18 mouse cellular contexts compared by ENCODE assay signal in the genomic region with DNA sequence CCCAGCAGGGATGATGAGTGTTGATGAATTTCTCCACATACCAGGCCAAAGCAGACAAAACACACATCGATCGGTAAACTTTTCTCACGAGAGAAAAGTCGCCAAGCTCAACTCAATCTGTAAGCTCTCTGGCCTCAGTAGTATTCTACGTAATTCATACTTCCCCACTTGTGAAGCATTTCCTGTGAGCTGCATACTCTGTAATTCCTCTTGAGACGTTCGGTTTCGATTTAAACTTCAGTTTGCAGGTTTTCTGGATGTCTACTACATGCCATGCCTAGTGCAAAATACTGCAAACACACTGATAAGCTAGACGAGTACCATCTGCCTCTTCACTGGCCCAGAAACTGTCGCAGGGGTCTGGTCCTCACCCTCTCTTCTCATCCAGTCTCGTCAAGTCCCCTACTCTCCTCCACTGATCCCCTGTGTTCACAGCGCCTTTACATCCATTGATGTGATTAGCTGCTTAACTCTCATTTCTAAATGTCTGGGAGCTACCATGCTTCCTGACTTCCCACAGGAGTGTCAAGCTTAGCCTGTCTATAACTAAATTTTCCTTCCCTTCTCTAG. TPM values are rescaled to one million over a fixed set of nuclear protein-coding genes. Genes with fewer than 3 reads are reported as not detected.
DNase-seq lines count a peak whose midpoint lies in the region; ATAC-seq and TF ChIP-seq lines count a peak whose summit lies in the region.
"Had no signal": no experiment of that assay in that cellular context is flagged by ENCODE, and none has a peak within 500 bp of the region (broad histone marks: within the 10 kb centered on the region; RNA-seq: fewer than 3 reads in every experiment).

No protein-coding gene starts in this region.

- no peak for ATAC-seq in heart, embryonic 16.5 days (replicated peaks; ENCODE audit: extremely low read depth, insufficient read depth, low FRiP score)
- no peak for ATAC-seq in liver, embryonic 13.5 days (ENCODE audit: low read depth)
- no peak for ATAC-seq in stomach, postnatal 0 days (ENCODE audit: low FRiP score, low TSS enrichment)
- ATAC-seq: forebrain, embryonic 13.5 days; hindbrain, postnatal 0 days; lung, postnatal 0 days had no signal

- H3K27ac ChIP-seq in heart, embryonic 16.5 days (ENCODE audit: low read length): no peak overlapping the region
- H3K27ac ChIP-seq in liver, embryonic 13.5 days: peak overlapping the region; percentile 38
- H3K27ac ChIP-seq in stomach, postnatal 0 days (replicated peaks): no peak overlapping the region
- H3K27ac ChIP-seq: forebrain, embryonic 13.5 days had no signal

- TF ChIP-seq EP300 in stomach, postnatal 0 days (optimal IDR thresholded peaks at IDR 0.05): no peak

- H3K4me1 ChIP-seq in heart, embryonic 16.5 days (ENCODE audit: control insufficient read depth, insufficient read depth, low read length): peaks cover 18% of the 10 kb centered on the region
- peaks cover 60% of the 10 kb centered on the region for H3K4me1 ChIP-seq in liver, embryonic 13.5 days (replicated peaks)
- 0 out of 2 replicates have a peak, but pooled peaks cover 3% of the 10 kb centered on the region for H3K4me1 ChIP-seq in stomach, postnatal 0 days (replicated peaks; ENCODE audit: control insufficient read depth, insufficient read depth)

- no peak overlapping the region for H3K4me2 ChIP-seq in heart, embryonic 16.5 days (ENCODE audit: low read depth, low read length)
- no peak overlapping the region for H3K4me2 ChIP-seq in liver, embryonic 13.5 days
- no peak overlapping the region for H3K4me2 ChIP-seq in stomach, postnatal 0 days (replicated peaks; ENCODE audit: low read depth)
- H3K4me2 ChIP-seq: forebrain, embryonic 13.5 days; midbrain, embryonic 11.5 days had no signal

- no peaks in the 10 kb centered on the region for H3K27me3 ChIP-seq in heart, embryonic 16.5 days (ENCODE audit: control insufficient read depth, insufficient read depth, low read length)
- H3K27me3 ChIP-seq in liver, embryonic 13.5 days: no peaks in the 10 kb centered on the region
- H3K27me3 ChIP-seq in stomach, postnatal 0 days (ENCODE audit: control insufficient read depth, insufficient read depth, low read length): no peaks in the 10 kb centered on the region
- H3K27me3 ChIP-seq: CH12.LX had no signal

- H3K9me3 ChIP-seq in heart, embryonic 16.5 days (replicated peaks; ENCODE audit: control insufficient read depth, low read length): no peaks in the 10 kb centered on the region
- no peaks in the 10 kb centered on the region for H3K9me3 ChIP-seq in liver, embryonic 13.5 days (replicated peaks)
- H3K9me3 ChIP-seq in stomach, postnatal 0 days (ENCODE audit: control insufficient read depth, low read length): no peaks in the 10 kb centered on the region
- H3K9me3 ChIP-seq: forebrain, embryonic 13.5 days had no signal

- no peak for DNase-seq in heart, postnatal 4 days
- DNase-seq in B cell, adult 2 months: peak; percentile 38 to 42
- peak; percentile 52 for DNase-seq in T-cell, adult 2 months (ENCODE audit: low spot score)
- DNase-seq in liver, embryonic 13.5 days: no peak
- no peak for DNase-seq in stomach, postnatal 0 days (ENCODE audit: low spot score)
- DNase-seq in cerebellum, adult 11 months: no peak
- no peak for DNase-seq in adrenal gland, postnatal 14 days
- DNase-seq: cerebellum, postnatal 10 days; embryo, embryonic 11 days; heart, postnatal 14 days; kidney, adult 8-10 months; layer of hippocampus, postnatal 36 days had no signal

- WGBS in heart, embryonic 16.5 days: 64% methylated on average over 12 of the region's 12 CpGs
- WGBS in liver, embryonic 13.5 days (ENCODE audit: insufficient replicate concordance): 64% methylated on average over 12 of the region's 12 CpGs
- 64% methylated on average over 12 of the region's 12 CpGs for whole genome bisulfite sequencing in stomach, postnatal 0 days

- 0 out of 2 replicates have a peak, but pooled peaks cover 3% of the 10 kb centered on the region for H3K36me3 ChIP-seq in heart, embryonic 16.5 days (ENCODE audit: control insufficient read depth, insufficient read depth)
- 0 out of 2 replicates have a peak, but pooled peaks cover 6% of the 10 kb centered on the region for H3K36me3 ChIP-seq in liver, embryonic 13.5 days
- H3K36me3 ChIP-seq in stomach, postnatal 0 days (ENCODE audit: control insufficient read depth, insufficient read depth, low read length): no peaks in the 10 kb centered on the region

- no peak for TF ChIP-seq CTCF in stomach, postnatal 0 days (IDR thresholded peaks at IDR 0.05; ENCODE audit: low read depth)

- H3K9ac ChIP-seq in heart, embryonic 16.5 days (ENCODE audit: low read length): 0 out of 2 replicates have a peak overlapping the region, but pooled peaks have one; percentile 6
- 0 out of 2 replicates have a peak overlapping the region, but pooled peaks have one; percentile 43 for H3K9ac ChIP-seq in liver, embryonic 13.5 days
- no peak overlapping the region for H3K9ac ChIP-seq in stomach, postnatal 0 days (ENCODE audit: low read length)
- H3K9ac ChIP-seq: forebrain, embryonic 13.5 days had no signal

- H3K4me3 ChIP-seq in heart, embryonic 16.5 days (ENCODE audit: low read length): no peak overlapping the region
- H3K4me3 ChIP-seq in liver, embryonic 13.5 days (replicated peaks): no peak overlapping the region
- no peak overlapping the region for H3K4me3 ChIP-seq in stomach, postnatal 0 days (ENCODE audit: low read depth, low read length)
- H3K4me3 ChIP-seq: forebrain, embryonic 13.5 days had no signal

RNA-seq across cellular contexts. Expression of a gene that starts 2.2 kb away (rescaled TPM):
- polyA plus RNA-seq in heart, embryonic 16.5 days (2015; fragmentation: Nextera tagmentation; extraction: Ambion mirVana): 137 and 143 TPM in 2 replicates
- 100 to 1,000 TPM; 226 TPM for total RNA-seq in heart, postnatal 4 days (2021)
- polyA plus RNA-seq in liver, embryonic 13.5 days (2015; fragmentation: Nextera tagmentation; extraction: Ambion mirVana): 98.1 and 121 TPM in 2 replicates
- 70.3 and 78.7 TPM in 2 replicates for polyA plus RNA-seq in stomach, postnatal 0 days (2015; fragmentation: Nextera tagmentation; extraction: Ambion mirVana)
- total RNA-seq in adrenal gland, postnatal 14 days (2021): 190 and 212 TPM in 2 replicates

RNA-seq across cellular contexts. Expression of a gene that starts 41.5 kb away (rescaled TPM):
- 2.7 and 3.4 TPM in 2 replicates for polyA plus RNA-seq in heart, embryonic 16.5 days (2015; fragmentation: Nextera tagmentation; extraction: Ambion mirVana)
- total RNA-seq in heart, postnatal 4 days (2021): 1 to 10 TPM; 1.6 to 1.8 TPM
- 0.82 and 1.3 TPM in 2 replicates for polyA plus RNA-seq in liver, embryonic 13.5 days (2015; fragmentation: Nextera tagmentation; extraction: Ambion mirVana)
- polyA plus RNA-seq in stomach, postnatal 0 days (2015; fragmentation: Nextera tagmentation; extraction: Ambion mirVana): 8.4 and 12.0 TPM in 2 replicates
- 3.7 and 4.8 TPM in 2 replicates for total RNA-seq in adrenal gland, postnatal 14 days (2021)

RNA-seq across cellular contexts. Expression of a gene that starts 51.4 kb away (rescaled TPM):
- 34.7 and 36.1 TPM in 2 replicates for polyA plus RNA-seq in heart, embryonic 16.5 days (2015; fragmentation: Nextera tagmentation; extraction: Ambion mirVana)
- 100 to 1,000 TPM; 182 to 197 TPM for total RNA-seq in heart, postnatal 4 days (2021)
- polyA plus RNA-seq in liver, embryonic 13.5 days (2015; fragmentation: Nextera tagmentation; extraction: Ambion mirVana): 6.6 and 7.3 TPM in 2 replicates
- 15.2 and 17.8 TPM in 2 replicates for polyA plus RNA-seq in stomach, postnatal 0 days (2015; fragmentation: Nextera tagmentation; extraction: Ambion mirVana)
- total RNA-seq in adrenal gland, postnatal 14 days (2021): 53.4 and 67.3 TPM in 2 replicates

RNA-seq across cellular contexts. Expression of a gene that starts 57.2 kb away (rescaled TPM):
- 29.5 TPM in 2 replicates for polyA plus RNA-seq in heart, embryonic 16.5 days (2015; fragmentation: Nextera tagmentation; extraction: Ambion mirVana)
- 10 to 100 TPM; 27.3 to 29.3 TPM for total RNA-seq in heart, postnatal 4 days (2021)
- polyA plus RNA-seq in liver, embryonic 13.5 days (2015; fragmentation: Nextera tagmentation; extraction: Ambion mirVana): 11.8 and 13.3 TPM in 2 replicates
- polyA plus RNA-seq in stomach, postnatal 0 days (2015; fragmentation: Nextera tagmentation; extraction: Ambion mirVana): 39.7 and 39.9 TPM in 2 replicates
- total RNA-seq in adrenal gland, postnatal 14 days (2021): 27.6 and 32.3 TPM in 2 replicates

RNA-seq across cellular contexts. Expression of a gene that starts 57.4 kb away (rescaled TPM):
- polyA plus RNA-seq in heart, embryonic 16.5 days (2015; fragmentation: Nextera tagmentation; extraction: Ambion mirVana): 78.1 and 81.3 TPM in 2 replicates
- 10 to 100 TPM; 50.7 to 54.3 TPM for total RNA-seq in heart, postnatal 4 days (2021)
- polyA plus RNA-seq in liver, embryonic 13.5 days (2015; fragmentation: Nextera tagmentation; extraction: Ambion mirVana): 40.5 and 41.5 TPM in 2 replicates
- polyA plus RNA-seq in stomach, postnatal 0 days (2015; fragmentation: Nextera tagmentation; extraction: Ambion mirVana): 80.7 and 84.6 TPM in 2 replicates
- total RNA-seq in adrenal gland, postnatal 14 days (2021): 70.8 and 75.6 TPM in 2 replicates

Comparison
In these comparisons a context has a peak if more than half of its experiments do, and no peak if none do; other contexts are left out.
1. DNase-seq: peak in B cell, adult 2 months (2 of 2) and T-cell, adult 2 months (single experiment); none in heart, postnatal 4 days (single experiment), liver, embryonic 13.5 days (single experiment), stomach, postnatal 0 days (single experiment), cerebellum, adult 11 months (single experiment) and adrenal gland, postnatal 14 days (single experiment).